Mouse (Mus musculus): ENCODE data around the gene Slc26a5. TPM values are rescaled to one million over a fixed set of nuclear protein-coding genes. Genes with fewer than 3 reads are reported as not detected.

Gene Slc26a5
- total and polyA plus RNA-seq, 3 experiments, result not detected

- Histone ChIP-seq H3K27ac (no peak overlapping the region), H3K4me1 (ENCODE audit: control insufficient read depth, insufficient read depth, low read length) (no peaks in the 10 kb centered on the region), H3K27me3 (ENCODE audit: control insufficient read depth, insufficient read depth, low read length) (no peaks in the 10 kb centered on the region), H3K36me3 (ENCODE audit: control insufficient read depth, insufficient read depth, low read length) (no peaks in the 10 kb centered on the region), H3K79me2 (replicated peaks; ENCODE audit: control insufficient read depth, insufficient read depth, low read length) (no peaks in the 10 kb centered on the region), H3K4me3 (no peak overlapping the region), H3K9ac (ENCODE audit: low read depth, low read length) (no peak overlapping the region)
- DNase-seq, result no peak
- WGBS, result 53% methylated on average over 4 of the region's 4 CpGs
- TF ChIP-seq POLR2A (IDR thresholded peaks at IDR 0.05; ENCODE audit: insufficient read depth, low read depth, low read length) (no peak), CTCF (IDR thresholded peaks at IDR 0.05) (no peak), EP300 (IDR thresholded peaks at IDR 0.05; ENCODE audit: insufficient read depth, low read depth, low read length) (no peak)
- intact Hi-C loops (cut with DNase I), result no loop called here
Measured at GRCm38 (mm10) chr5:21828855-21829254, 36.5 kb downstream of the Slc26a5 start.

GRCm38 (mm10) chr5:21827643-21828042 lies 37.8 kb downstream of the Slc26a5 start:
- Histone ChIP-seq H3K36me3 (ENCODE audit: control insufficient read depth, insufficient read depth, low read length) (no peaks in the 10 kb centered on the region), H3K4me1 (ENCODE audit: control insufficient read depth, insufficient read depth, low read length) (no peaks in the 10 kb centered on the region), H3K4me3 (no peak overlapping the region), H3K27ac (no peak overlapping the region), H3K27me3 (ENCODE audit: control insufficient read depth, insufficient read depth, low read length) (no peaks in the 10 kb centered on the region), H3K9ac (ENCODE audit: low read depth, low read length) (no peak overlapping the region), H3K79me2 (replicated peaks; ENCODE audit: control insufficient read depth, insufficient read depth, low read length) (no peaks in the 10 kb centered on the region)
- intact Hi-C loops (cut with DNase I), result no loop called here
- DNase-seq, result no peak
- TF ChIP-seq EP300 (IDR thresholded peaks at IDR 0.05; ENCODE audit: insufficient read depth, low read depth, low read length) (no peak), CTCF (IDR thresholded peaks at IDR 0.05) (no peak), POLR2A (IDR thresholded peaks at IDR 0.05; ENCODE audit: insufficient read depth, low read depth, low read length) (no peak)
- 10% methylated on average over 4 of the region's 6 CpGs for WGBS

- no peak for TF ChIP-seq CTCF (IDR thresholded peaks at IDR 0.05)
- TF ChIP-seq EP300 (IDR thresholded peaks at IDR 0.05; ENCODE audit: insufficient read depth, low read depth, low read length), result no peak
- no peak for TF ChIP-seq POLR2A (IDR thresholded peaks at IDR 0.05; ENCODE audit: insufficient read depth, low read depth, low read length)
- H3K27ac ChIP-seq, result no peak overlapping the region
- no peaks in the 10 kb centered on the region for H3K27me3 ChIP-seq (ENCODE audit: control insufficient read depth, insufficient read depth, low read length)
- intact Hi-C loops (cut with DNase I), result no loop called here
- no peak for DNase-seq
- H3K4me1 ChIP-seq (ENCODE audit: control insufficient read depth, insufficient read depth, low read length), result no peaks in the 10 kb centered on the region
- no peaks in the 10 kb centered on the region for H3K36me3 ChIP-seq (ENCODE audit: control insufficient read depth, insufficient read depth, low read length)
- H3K9ac ChIP-seq (ENCODE audit: low read depth, low read length), result no peak overlapping the region
- no peak overlapping the region for H3K4me3 ChIP-seq
- H3K79me2 ChIP-seq (replicated peaks; ENCODE audit: control insufficient read depth, insufficient read depth, low read length), result no peaks in the 10 kb centered on the region
- WGBS, result 60% methylated on average over 7 of the region's 7 CpGs
Measured at GRCm38 (mm10) chr5:21826370-21826769, 39.0 kb downstream of the Slc26a5 start.

- H3K36me3 ChIP-seq (ENCODE audit: control insufficient read depth, insufficient read depth, low read length), result no peaks in the 10 kb centered on the region
- no peak for DNase-seq
- intact Hi-C loops (cut with DNase I), result no loop called here
- H3K4me3 ChIP-seq, result no peak overlapping the region
- no peaks in the 10 kb centered on the region for H3K79me2 ChIP-seq (replicated peaks; ENCODE audit: control insufficient read depth, insufficient read depth, low read length)
- H3K9ac ChIP-seq (ENCODE audit: low read depth, low read length), result no peak overlapping the region
- H3K27me3 ChIP-seq (ENCODE audit: control insufficient read depth, insufficient read depth, low read length), result no peaks in the 10 kb centered on the region
- TF ChIP-seq CTCF (IDR thresholded peaks at IDR 0.05) (peak; percentile 63), EP300 (IDR thresholded peaks at IDR 0.05; ENCODE audit: insufficient read depth, low read depth, low read length) (no peak), POLR2A (IDR thresholded peaks at IDR 0.05; ENCODE audit: insufficient read depth, low read depth, low read length) (no peak)
- no peak overlapping the region for H3K27ac ChIP-seq
- H3K4me1 ChIP-seq (ENCODE audit: control insufficient read depth, insufficient read depth, low read length), result no peaks in the 10 kb centered on the region
- 71% methylated on average over 1 of the region's 1 CpGs for WGBS
Measured at GRCm38 (mm10) chr5:21813994-21814393, 51.4 kb downstream of the Slc26a5 start.

GRCm38 (mm10) chr5:21810924-21811323 lies 54.5 kb downstream of the Slc26a5 start:
- WGBS, result 72% methylated on average over 10 of the region's 10 CpGs
- no peak overlapping the region for H3K4me3 ChIP-seq
- no peaks in the 10 kb centered on the region for H3K36me3 ChIP-seq (ENCODE audit: control insufficient read depth, insufficient read depth, low read length)
- intact Hi-C loops (cut with DNase I), result no loop called here
- H3K27me3 ChIP-seq (ENCODE audit: control insufficient read depth, insufficient read depth, low read length), result no peaks in the 10 kb centered on the region
- no peak for TF ChIP-seq POLR2A (IDR thresholded peaks at IDR 0.05; ENCODE audit: insufficient read depth, low read depth, low read length)
- no peak for TF ChIP-seq CTCF (IDR thresholded peaks at IDR 0.05)
- TF ChIP-seq EP300 (IDR thresholded peaks at IDR 0.05; ENCODE audit: insufficient read depth, low read depth, low read length), result no peak
- H3K79me2 ChIP-seq (replicated peaks; ENCODE audit: control insufficient read depth, insufficient read depth, low read length), result no peaks in the 10 kb centered on the region
- H3K4me1 ChIP-seq (ENCODE audit: control insufficient read depth, insufficient read depth, low read length), result no peaks in the 10 kb centered on the region
- H3K27ac ChIP-seq, result no peak overlapping the region
- H3K9ac ChIP-seq (ENCODE audit: low read depth, low read length), result no peak overlapping the region
- no peak for DNase-seq

GRCm38 (mm10) chr5:21804837-21805236 lies 60.6 kb downstream of the Slc26a5 start:
- H3K27ac ChIP-seq, result no peak overlapping the region
- WGBS, result 36% methylated on average over 4 of the region's 4 CpGs
- no peaks in the 10 kb centered on the region for H3K4me1 ChIP-seq (ENCODE audit: control insufficient read depth, insufficient read depth, low read length)
- H3K36me3 ChIP-seq (ENCODE audit: control insufficient read depth, insufficient read depth, low read length), result peaks cover 2% of the 10 kb centered on the region; the same call in 1 of the 2 replicates
- no peaks in the 10 kb centered on the region for H3K27me3 ChIP-seq (ENCODE audit: control insufficient read depth, insufficient read depth, low read length)
- no peak overlapping the region for H3K4me3 ChIP-seq
- H3K9ac ChIP-seq (ENCODE audit: low read depth, low read length), result no peak overlapping the region
- TF ChIP-seq EP300 (IDR thresholded peaks at IDR 0.05; ENCODE audit: insufficient read depth, low read depth, low read length), result no peak
- TF ChIP-seq CTCF (IDR thresholded peaks at IDR 0.05), result no peak
- TF ChIP-seq POLR2A (IDR thresholded peaks at IDR 0.05; ENCODE audit: insufficient read depth, low read depth, low read length), result no peak
- no peaks in the 10 kb centered on the region for H3K79me2 ChIP-seq (replicated peaks; ENCODE audit: control insufficient read depth, insufficient read depth, low read length)
- intact Hi-C loops (cut with DNase I), result no loop called here
- no peak for DNase-seq

Measured in heart, adult 2 months (tissue).